Mouse (Mus musculus) liver, adult 2 months (tissue): Measurements from ENCODE around the gene Fgfr2.

Experiments used
- CTCF ChIP-seq: fragments of 200-500 bp; IDR thresholded peaks from 2 replicates; pipeline ENCODE4 v1.5.1; 2011; ENCODE audit warnings: low read depth, low read length, control low read depth
- POLR2A ChIP-seq: fragments of 200-500 bp; IDR thresholded peaks from 2 replicates; pipeline ENCODE4 v1.6.1; 2011; ENCODE audit warnings: low read length, control low read depth; ENCODE audit not compliant: insufficient read depth; ENCODE audit errors: extremely low read depth

GRCm38 (mm10) chr7:132856083-132856482 lies 267.1 kb downstream of the Fgfr2 start:
- no peak for TF ChIP-seq CTCF
- no peak for TF ChIP-seq POLR2A
